Mouse (Mus musculus) lung, postnatal 25 days (tissue): ENCODE results near the gene Rras2.
A peak's percentile ranks its signal among the peaks of the same experiment; 100 is the strongest.

ENCODE experiments used
- DNase-seq: peaks from one replicate; pipeline ENCODE4 v3.0.0; 2022; ENCODE audit warnings: low spot score

Gene Rras2

DNA sequence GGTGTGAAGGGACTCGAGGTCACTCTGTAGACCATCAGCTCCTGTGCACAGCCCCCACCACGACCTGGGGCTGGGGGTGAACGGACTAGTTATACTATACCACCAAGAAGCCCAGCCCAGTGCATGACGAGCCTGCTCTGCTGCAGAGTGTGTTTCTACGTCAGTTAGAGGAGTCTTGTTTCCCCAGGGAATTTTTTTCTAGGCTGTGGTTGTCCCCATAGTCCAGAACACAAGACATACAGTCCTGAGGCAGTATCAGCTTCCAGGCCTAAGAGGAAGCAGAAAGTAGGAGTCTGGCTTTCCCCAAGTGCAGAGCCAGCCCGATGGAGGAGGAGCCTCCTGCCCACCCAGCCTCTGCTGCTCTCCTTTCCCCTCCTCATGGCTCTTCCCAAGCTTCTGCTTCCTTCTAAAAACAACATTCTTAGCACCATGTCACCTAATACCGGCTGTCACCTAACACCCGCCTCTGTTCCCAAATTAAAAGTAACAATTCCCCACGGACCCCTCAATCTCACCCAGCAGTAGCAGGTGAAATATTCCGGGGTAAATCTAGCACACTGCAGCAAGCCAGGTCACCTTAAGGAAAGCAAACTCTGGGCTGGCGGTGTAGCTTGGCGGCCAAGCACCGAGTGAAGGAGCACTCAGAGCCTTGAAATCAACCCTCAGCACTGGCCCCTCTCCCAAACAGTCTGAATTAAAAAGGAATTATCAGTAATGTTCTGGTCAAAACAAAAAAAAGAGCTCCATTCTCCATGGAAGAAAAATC, 45.5 kb downstream of the Rras2 start:
- DNase-seq = no peak

DNA sequence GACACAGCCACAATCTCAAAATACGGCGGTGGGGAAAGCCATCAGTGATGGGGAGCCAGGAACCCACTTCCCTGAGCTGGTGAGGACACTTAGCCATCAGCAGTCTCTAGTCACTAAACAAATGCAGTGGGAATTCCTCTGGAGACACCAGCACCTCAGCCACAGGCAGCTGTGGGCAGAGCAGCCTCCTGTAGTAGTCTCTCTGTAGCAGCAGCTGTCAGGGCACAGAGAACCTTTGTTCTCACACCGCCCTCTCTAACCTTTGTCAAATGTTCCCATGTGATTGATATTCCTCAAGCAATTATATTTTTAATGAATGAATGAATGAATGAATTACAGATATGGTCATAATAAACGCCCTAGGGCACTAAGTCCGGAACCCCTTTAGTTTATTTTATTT, 46.2 kb downstream of the Rras2 start:
- DNase-seq = no peak

DNA sequence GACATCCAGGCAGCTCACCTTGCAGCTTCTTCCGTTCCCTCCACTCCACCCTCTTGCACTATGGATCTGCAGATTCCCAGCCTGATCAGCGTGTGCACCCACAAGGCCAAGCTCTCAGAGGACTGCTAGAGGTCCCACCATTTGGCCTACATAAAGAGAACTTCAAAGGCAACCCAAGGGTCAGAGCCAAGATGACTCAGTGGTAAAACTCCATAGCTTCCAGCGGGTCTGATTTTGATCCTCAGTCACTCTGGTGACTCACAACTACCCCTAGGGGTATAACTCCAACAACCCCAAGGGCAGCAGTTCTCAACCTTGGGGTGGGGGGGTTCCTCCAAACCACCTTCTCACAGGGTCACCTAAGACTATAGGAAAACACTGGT, 47.1 kb downstream of the Rras2 start:
- DNase-seq = no peak

DNA sequence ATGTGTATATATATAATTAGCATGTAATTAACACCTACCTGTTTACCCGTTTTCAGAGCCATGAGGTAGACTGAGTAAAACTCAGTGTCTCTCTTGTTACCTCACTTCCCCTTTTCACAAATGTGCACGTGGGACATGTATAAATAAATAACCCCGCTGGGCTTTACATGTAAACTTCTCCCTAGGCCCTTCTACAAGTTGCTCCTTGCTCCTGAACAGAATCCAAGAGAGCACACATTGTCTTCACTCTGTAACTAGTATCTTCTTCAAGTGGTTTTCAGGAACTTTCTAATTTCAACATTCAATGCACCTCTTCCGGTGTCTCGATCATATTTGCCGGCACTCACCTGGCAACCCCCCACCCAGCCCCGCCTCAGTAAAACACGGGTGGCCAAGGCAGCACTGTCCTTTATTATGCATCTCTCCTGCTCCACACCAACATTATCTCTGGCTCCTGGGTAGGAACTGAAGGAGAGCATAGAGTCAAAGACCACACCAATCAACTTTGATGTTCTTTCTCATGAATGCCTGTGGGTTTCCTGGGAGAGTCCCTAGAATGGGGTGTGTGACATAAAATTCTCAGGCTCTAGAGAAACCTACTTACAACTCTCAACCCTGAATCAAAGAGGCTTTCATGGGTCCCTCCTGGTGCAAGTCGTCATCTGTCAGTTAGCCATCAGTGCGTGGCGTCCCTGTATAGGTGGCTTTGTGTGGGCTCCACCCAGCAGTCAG, 47.7 kb downstream of the Rras2 start:
- DNase-seq = no peak

DNA sequence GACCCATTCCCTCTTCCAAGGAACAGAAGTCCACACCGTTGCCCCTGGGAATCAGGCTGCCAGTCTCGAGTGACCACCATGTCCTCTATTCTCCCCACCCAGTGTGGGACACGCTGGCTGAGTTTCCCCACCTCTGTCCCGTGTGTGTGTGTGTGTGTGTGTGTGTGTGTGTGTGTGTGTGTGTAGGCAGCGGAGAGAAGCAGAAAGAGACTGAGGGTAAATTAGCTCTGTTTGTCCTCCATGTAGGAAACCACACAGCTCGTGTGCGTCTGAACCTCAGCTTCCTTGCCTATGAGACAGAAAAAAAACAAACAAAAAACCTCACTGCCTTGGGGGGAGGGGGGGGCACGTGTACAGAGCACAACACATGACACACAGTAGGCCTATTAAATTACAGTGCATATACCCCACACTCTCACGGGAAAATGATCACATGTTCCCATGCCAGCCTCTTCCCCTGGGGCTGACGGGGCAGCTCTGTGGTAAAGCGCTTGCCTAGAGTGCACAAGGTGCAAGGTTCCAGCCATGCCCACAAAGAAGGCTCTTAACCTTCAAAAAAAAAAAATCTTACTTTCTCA, 48.5 kb downstream of the Rras2 start:
- no peak for DNase-seq

DNA sequence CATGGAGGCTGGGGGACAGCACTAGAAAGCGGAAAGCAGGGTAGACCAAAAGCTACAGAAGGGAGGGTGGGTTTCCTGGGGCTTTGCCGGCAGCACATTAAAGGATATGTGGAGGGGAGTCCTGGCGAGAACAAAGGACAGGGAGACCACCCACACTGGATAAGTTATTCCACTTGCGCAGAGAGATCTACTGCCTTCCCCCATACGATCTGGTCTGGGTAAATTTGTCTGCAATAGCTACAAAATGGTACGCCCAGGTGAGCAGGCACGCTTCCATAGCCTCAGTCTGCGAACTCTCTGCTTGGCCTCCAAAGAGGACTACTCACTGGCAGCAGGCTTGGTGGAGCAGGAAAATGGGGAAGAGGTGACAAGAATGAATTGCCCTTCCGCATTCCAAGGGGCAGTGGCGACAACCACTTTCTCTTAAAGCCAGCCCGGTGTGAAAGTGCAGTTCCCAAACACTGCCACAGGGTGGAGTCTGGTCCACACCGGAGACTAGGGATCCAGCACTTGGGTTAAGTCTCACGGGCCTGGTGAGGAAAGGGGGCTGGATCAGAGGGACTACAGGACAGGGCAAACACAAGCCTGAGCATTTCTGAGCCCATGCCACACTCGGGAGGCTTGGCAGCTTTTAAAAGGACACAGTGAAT, 50.9 kb downstream of the Rras2 start:
- DNase-seq = peak; percentile 93

DNA sequence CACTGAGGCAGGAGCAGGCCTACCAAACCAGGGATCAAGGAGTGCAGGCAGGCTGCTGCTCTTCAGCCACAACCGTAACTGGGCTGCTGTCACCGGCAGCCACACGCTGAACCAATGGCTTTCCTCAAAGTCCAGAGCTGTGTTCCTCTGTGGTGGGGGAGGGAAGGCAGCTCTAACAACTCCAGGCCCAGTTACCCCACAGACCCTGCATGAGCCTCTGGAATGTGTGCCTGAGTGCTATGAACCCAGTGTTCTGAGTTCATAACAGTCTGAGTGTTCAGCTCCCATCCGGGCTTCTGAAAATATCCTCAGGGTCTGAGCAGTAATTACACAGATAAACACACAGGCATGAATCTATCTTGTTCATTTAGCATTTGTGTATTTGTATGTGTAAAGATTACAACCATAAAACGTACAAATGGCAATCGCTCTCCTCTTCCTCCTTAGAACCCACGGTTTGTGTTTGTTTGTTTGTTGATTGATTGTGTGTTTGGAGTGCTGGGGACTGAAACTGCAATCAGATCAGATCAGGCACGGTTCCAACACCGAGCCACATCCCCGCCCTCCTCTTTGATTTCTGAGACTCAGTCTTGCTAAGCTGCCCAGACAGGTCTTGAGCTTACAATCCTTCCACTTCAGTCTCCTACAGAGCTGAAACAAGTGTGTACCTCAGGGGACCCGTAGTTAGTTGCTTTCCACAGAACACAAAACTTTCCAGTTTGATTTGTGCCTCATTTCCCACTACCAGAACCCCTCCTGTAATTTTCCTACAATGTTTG, 52.0 kb downstream of the Rras2 start:
- DNase-seq = no peak

DNA sequence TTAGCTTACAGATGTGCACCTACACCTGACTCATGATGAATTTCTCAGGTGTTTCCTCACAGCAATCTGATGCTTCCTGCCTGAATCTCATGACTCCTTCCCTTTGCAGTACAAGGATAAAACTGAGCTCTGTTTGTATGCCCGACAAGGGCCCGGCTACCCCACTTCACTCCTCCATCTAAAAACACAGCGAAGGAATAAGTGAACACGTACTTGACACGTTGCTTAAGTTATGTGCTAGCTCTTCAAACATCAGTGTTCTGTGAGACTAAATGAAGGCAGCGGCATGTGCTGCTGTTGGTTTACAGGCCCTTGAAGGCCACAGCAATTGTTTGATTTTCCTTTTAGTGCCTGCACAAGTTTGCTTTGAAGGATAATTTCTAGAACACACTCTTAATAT, 53.6 kb downstream of the Rras2 start:
- DNase-seq = no peak

DNA sequence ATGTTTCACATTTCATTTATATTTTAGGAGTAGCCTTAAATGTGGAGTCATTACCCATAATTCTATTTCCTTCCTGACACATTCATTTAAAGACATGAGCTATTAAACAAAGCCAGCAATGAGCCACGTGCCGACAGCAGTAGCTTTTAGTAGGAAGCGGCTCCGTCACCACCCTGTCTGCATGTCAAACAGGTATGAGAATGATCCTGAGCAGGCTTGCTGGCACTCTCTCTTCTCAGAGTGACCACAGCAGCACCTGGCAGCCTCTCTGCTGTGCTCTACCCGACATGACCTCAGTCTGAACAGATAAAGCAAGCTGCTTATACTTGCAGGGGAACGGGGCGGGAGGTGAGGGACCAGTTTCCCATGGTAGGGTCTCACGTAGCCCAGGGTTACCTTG, 54.0 kb downstream of the Rras2 start:
- DNase-seq = no peak

DNA sequence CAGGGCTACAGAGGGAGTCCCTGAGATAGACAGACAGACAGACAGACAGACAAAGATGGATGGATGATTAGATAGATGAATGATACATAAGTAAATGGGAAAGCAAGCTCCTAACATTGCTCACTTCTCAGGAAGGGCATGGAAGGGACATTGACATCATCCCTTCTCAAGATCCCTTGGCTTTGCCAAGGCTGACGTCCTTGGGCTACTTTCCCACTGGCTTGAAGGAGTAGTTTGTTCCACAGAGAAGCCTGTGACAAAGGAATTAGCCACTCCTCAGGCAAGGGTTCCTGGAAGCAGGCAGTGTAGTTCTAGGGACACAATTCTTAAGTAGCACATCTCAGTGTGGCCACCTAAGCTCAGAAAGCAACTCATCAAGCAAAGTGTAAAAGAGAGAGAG, 55.1 kb downstream of the Rras2 start:
- no peak for DNase-seq

DNA sequence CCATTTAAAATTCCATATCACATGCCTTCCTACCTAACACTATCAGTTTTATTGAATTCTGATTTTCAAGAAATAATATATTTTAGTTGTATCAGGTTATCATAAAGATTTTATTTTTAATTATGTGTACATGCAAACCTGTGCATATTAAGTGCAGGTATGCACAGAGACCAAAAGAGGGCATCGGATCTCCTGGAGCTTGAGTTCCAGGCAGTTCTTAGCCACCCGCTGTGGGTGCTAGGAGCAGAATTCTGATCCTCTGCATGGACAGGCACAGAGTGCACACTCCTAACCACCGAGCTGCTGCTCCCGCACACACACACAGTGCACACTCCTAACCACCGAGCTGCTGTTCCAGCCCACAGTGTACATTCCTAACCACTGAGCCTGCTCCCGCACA, 57.1 kb downstream of the Rras2 start:
- no peak for DNase-seq

DNA sequence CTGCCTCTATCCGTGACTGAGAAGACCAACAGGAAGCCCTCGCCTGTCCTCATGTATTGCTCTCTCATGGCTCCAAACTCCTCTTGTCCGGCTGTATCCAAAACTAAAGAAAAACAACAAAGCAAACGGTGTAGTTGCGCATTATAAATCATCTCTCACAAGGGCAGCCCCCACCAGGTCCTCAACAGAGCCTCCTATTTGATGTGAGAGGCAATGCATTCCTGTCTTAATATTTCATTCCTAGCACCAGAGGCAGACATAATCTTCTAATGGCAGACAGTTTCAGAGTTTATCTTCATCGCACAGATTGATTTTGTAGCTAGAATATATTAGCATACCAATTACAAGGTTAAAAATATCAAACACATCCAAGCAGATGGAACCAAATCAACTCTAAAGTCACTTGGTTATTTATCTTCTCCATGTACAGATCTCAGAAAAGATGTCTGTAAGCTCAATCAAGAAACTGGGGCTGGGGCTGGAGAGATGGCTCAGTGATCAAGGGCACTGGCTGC, 58.6 kb downstream of the Rras2 start:
- no peak for DNase-seq

DNA sequence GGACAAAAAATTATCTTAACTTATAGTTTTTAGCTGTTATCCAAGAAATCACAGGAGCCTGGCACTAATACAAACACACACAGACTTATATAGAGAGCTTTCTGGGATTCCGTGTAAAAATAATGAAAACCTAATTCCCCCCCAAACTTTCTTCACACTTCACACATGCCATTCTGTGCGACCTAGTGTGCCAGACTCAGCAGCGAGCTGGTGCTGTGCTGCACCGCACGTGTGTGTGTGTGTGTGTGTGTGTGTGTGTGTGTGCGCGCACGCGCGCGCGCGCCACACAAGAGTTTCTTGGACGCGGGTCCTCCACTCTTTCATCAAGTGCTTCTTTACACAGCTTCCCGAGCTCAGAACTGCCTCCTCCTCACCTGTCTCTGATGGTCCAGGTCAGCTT, 59.4 kb downstream of the Rras2 start:
- no peak for DNase-seq

DNA sequence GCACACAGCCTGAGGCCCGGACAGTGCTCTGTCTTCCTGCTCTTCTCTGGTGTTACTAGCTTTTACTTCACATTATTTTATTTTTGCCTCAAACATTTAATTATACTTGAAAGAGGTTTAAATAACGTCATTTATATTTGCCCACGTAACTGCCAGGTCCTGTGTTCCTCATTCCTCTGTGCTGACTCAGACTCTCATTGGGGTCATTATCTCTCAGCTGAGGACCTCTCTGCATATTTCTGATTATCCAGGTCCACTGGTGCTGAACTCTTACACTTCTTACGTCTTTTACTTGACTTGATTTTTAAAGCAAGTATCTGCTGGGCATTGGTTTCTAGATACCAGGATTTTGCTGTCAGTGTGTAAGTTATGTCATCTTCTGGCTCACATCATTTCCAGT, 63.9 kb downstream of the Rras2 start:
- DNase-seq = no peak

DNA sequence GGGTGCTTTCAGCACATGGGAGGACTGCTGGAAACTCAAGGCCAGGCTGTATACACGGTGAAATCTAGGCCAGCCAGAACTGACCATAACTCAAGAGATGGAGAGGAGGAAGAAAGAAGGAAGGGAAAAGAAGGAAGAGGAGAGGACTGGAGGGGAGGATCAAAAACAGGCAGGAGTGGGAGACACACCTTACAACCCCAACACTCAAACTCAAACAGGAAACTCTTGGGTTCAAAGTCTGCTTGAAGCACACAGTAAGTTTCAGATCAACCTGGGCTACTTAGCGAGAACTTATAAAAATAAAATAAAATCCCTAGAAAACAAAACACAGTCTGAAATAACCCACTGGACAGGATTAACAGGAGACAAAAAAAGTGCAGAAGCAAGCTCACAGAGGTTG, 71.8 kb downstream of the Rras2 start:
- DNase-seq = no peak

DNA sequence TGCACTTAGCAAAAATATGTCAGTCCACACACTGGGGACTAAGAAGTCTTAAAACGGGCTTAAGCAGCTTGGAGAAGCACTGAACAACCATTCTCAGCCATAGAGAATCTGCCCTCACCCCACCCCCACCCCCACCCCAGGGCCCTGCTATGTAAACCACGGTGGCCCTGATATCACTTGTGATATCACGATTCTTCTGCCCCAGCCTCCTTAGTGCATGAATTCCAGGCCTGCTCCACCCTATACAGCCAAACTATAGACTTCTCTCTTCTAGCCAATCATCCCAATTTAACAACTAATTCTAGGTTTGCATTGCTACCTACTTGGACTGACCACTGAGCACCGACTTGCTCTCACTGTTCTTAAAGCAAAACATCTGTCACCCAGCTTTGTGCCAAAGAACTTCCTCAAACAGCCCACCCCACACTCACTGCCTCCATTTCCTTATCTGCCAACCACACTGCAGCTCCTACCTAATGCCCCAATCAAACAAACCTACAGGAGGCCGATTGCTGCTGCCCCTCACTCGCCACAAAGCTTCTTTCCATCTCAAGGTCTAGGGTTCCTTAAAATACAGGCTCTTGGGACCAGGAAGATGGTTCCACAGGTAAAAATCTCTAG, 73.5 kb downstream of the Rras2 start:
- DNase-seq = no peak

DNA sequence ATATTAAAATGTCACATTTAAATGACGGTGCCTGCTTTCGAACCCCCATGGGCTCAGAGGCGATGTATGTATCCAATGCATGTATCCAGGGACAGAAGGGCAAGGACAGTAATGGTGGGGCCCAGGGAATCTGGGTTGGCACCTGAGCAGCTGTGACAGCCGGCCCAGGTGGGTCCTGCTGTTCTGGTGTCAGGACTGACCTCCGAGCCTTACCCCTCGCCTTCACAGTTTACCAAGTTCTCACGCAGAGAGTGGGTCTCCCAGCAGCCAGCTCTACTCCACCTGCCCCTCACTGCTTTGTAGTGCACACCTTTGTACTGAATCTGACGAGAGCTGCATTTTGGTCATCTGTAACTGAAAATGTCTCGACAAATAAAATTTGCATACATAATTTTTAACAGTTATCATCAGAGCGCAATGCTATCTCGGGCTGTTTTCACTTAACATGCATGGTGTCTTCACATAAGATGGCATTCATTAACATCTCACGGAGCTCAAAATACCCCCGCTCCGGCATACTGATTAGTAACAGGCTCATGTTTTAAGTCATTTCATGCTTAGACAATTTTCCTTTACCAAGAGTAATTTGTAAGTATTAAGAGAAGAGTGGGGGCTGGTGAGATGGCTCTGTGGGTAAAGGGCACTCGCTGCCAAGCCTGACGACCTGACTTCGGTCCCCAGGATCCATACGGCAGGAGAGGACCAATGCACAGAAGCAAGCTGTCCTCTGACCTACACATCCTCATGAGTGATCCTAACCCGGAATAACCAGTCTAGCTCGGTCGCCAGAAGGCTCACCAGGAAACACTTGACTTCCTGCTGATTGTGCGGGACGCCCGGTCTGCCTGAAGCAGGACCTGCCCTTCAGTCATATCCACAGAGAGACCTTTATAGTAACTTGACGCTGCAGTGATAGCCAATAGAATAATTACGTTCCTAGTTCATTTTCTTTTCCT, 74.3 kb downstream of the Rras2 start:
- peak; percentile 21 for DNase-seq

DNA sequence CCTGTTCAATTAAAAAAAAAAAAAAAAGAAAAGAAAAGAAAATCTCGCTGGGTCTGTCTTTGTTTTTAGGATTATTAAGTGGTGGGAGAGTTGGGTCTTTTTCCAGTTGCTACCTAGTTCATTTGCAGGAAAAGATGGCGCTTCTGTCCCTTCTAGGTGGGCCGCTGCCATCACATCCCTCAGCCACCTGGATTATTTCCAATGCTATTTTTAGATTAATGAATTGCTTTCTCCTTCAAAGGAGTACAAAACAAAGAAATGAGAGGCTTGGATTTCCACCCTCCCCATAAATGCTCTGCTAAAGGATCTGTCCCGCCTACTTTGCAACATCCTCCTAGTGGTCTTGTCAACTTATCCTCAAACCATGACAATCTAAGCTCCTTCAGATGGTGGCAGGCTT, 76.2 kb downstream of the Rras2 start:
- no peak for DNase-seq

DNA sequence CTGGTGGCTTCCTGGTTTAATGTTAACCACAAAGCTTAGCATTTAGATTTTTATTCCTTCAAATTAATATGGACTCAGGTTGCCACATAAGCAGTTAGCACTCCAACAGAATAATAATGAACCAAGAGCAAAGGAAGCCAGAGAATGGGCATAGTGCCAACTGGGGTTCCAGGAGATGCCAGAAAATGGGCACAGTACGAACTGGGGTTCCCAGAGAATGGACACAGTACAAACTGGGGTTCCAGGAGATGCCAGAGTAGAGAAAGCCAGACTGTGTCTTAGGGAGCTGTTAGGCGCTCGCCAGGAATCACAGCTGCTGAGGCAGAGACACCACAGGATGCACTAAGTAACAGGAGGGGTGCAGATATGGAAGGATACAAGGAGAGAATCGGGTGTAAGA, 80.3 kb downstream of the Rras2 start:
- no peak for DNase-seq

DNA sequence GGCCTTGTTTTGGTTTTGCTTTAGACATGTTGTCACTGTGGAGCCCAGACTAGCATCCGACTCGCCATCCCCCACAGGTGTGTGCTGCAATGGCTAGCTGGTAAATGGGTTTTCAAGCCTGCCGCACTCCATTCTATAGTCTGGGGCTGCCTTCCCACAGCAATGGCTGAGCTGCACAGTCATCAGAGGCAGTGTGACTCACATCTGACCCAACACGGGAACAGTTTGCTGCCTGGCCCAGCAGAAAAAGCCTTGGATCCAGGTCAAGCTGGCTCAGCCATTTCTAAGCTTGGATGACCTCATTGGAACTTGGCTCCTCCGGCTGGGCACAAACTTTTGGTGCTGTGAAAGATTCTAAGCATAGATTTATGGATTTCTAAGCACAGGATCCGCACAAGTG, 88.0 kb downstream of the Rras2 start:
- DNase-seq = peak; percentile 41
